Mouse (Mus musculus) midbrain, embryonic 16.5 days (tissue): Measurements from ENCODE around the gene Slfn5. TPM values are rescaled to one million over a fixed set of nuclear protein-coding genes. Genes with fewer than 3 reads are reported as not detected.
"Not testable (repeated sequence)": the region's sequence is repeated elsewhere in the genome, so short reads cannot be mapped to it uniquely, and the experiment has no call there.

Experiments used
- ATAC-seq: fragments of 200-750 bp; cut with Nextera tagmentation; 2 replicates; pipeline ENCODE4 v1.8.0; 2017; ENCODE audit warnings: moderate TSS enrichment
- H3K27ac ChIP-seq: fragments of 300-500 bp; sonication (generic); 2 replicates; pipeline ENCODE4 v1.5.1; 2014; ENCODE audit warnings: mild to moderate bottlenecking, low read length, mixed read lengths
- H3K27me3 ChIP-seq: fragments of 300-500 bp; sonication (generic); 2 replicates; pipeline ENCODE4 v1.6.1; 2014; ENCODE audit warnings: low read depth, low read length, mixed read lengths; ENCODE audit not compliant: control insufficient read depth, insufficient read depth
- H3K36me3 ChIP-seq: fragments of 300-500 bp; sonication (generic); 2 replicates; pipeline ENCODE4 v1.6.1; 2014; ENCODE audit warnings: mild to moderate bottlenecking, low read length, moderate library complexity, mixed read lengths; ENCODE audit not compliant: control insufficient read depth, insufficient read depth
- H3K4me1 ChIP-seq: fragments of 300-500 bp; sonication (generic); 2 replicates; pipeline ENCODE4 v1.6.1; 2014; ENCODE audit warnings: mild to moderate bottlenecking, low read length, mixed read lengths; ENCODE audit not compliant: control insufficient read depth, insufficient read depth
- H3K4me2 ChIP-seq: fragments of 300-500 bp; sonication (generic); 2 replicates; pipeline ENCODE4 v1.6.1; 2014; ENCODE audit warnings: mild to moderate bottlenecking, low read length, mixed read lengths
- H3K4me3 ChIP-seq: fragments of 300-500 bp; sonication (generic); 2 replicates; pipeline ENCODE4 v1.5.1; 2014; ENCODE audit warnings: low read depth, mild to moderate bottlenecking, low read length, moderate library complexity, mixed read lengths
- H3K9ac ChIP-seq: fragments of 300-500 bp; sonication (generic); 2 replicates; pipeline ENCODE4 v1.6.1; 2014; ENCODE audit warnings: low read depth, low read length, mixed read lengths
- H3K9me3 ChIP-seq: fragments of 300-500 bp; sonication (generic); replicated peaks from 2 replicates; pipeline ENCODE4 v1.6.1; 2014; ENCODE audit warnings: mild to moderate bottlenecking, low read length, mixed read lengths; ENCODE audit not compliant: control insufficient read depth, poor library complexity, severe bottlenecking
- WGBS: fragments of 180-500 bp; shearing (Covaris S2); extraction: QIAGEN DNeasy Blood & Tissue Kit; methylation state at CpG from one replicate; pipeline ENCODE4 v1.1.7; 2014; 5-methylcytosine and 5-hydroxymethylcytosine counted together
- polyA plus RNA-seq: library from polyadenylated mRNA; unstranded; fragments of >200 nt; fragmentation: Nextera tagmentation; extraction: Ambion mirVana; gene quantifications from 2 replicates; pipeline ENCODE4 v1.2.1, GENCODE M21; 2015

Slfn5 gene
- polyA plus RNA-seq, 1 experiment from 2014 or later: 1.6 TPM

- Histone ChIP-seq H3K4me1 (peaks cover 12% of the 10 kb centered on the region), H3K27me3 (peaks cover 46% of the 10 kb centered on the region), H3K9ac (peak overlapping the region; percentile 58), H3K4me3 (peak overlapping the region; percentile 50), H3K4me2 (peak overlapping the region; percentile 97)
- ATAC-seq, H3K27ac ChIP-seq, H3K9me3 ChIP-seq, H3K36me3 ChIP-seq: not testable (repeated sequence)
- WGBS: under 1% methylated on average over 90 of the region's 119 CpGs
Measured at GRCm38 (mm10) chr11:82931671-82932450, 19.3 kb upstream of the Slfn5 start.

GRCm38 (mm10) chr11:82933186-82933585 lies 18.0 kb upstream of the Slfn5 start:
- H3K36me3 ChIP-seq: no peaks in the 10 kb centered on the region
- H3K4me3 ChIP-seq: peak overlapping the region; percentile 50
- H3K9me3 ChIP-seq: no peaks in the 10 kb centered on the region
- peaks cover 12% of the 10 kb centered on the region for H3K4me1 ChIP-seq
- H3K4me2 ChIP-seq: peak overlapping the region; percentile 97
- WGBS: 2% methylated on average over 16 of the region's 29 CpGs
- H3K9ac ChIP-seq: no peak overlapping the region
- H3K27me3 ChIP-seq: peaks cover 46% of the 10 kb centered on the region
- ATAC-seq: no peak
- no peak overlapping the region for H3K27ac ChIP-seq

GRCm38 (mm10) chr11:82943336-82943735 lies 7.8 kb upstream of the Slfn5 start:
- no peak overlapping the region for H3K4me2 ChIP-seq
- H3K4me3 ChIP-seq: no peak overlapping the region
- peaks cover 4% of the 10 kb centered on the region for H3K27me3 ChIP-seq
- no peaks in the 10 kb centered on the region for H3K9me3 ChIP-seq
- WGBS: 63% methylated on average over 6 of the region's 6 CpGs
- H3K36me3 ChIP-seq: no peaks in the 10 kb centered on the region
- no peaks in the 10 kb centered on the region for H3K4me1 ChIP-seq
- H3K9ac ChIP-seq: no peak overlapping the region
- no peak overlapping the region for H3K27ac ChIP-seq
- no peak for ATAC-seq

- H3K9ac ChIP-seq: no peak overlapping the region
- H3K36me3 ChIP-seq: no peaks in the 10 kb centered on the region
- H3K27ac ChIP-seq: no peak overlapping the region
- no peak overlapping the region for H3K4me3 ChIP-seq
- no peaks in the 10 kb centered on the region for H3K9me3 ChIP-seq
- peaks cover 5% of the 10 kb centered on the region for H3K27me3 ChIP-seq
- no peak overlapping the region for H3K4me2 ChIP-seq
- 72% methylated on average over 2 of the region's 2 CpGs for WGBS
- no peak for ATAC-seq
- no peaks in the 10 kb centered on the region for H3K4me1 ChIP-seq
Measured at GRCm38 (mm10) chr11:82945636-82946035, 5.5 kb upstream of the Slfn5 start.

GRCm38 (mm10) chr11:82947457-82947856 lies 3.7 kb upstream of the Slfn5 start:
- peaks cover 17% of the 10 kb centered on the region for H3K27me3 ChIP-seq
- H3K4me1 ChIP-seq: no peaks in the 10 kb centered on the region
- no peak overlapping the region for H3K27ac ChIP-seq
- no peak for ATAC-seq
- no peak overlapping the region for H3K4me3 ChIP-seq
- no peaks in the 10 kb centered on the region for H3K9me3 ChIP-seq
- no peak overlapping the region for H3K4me2 ChIP-seq
- H3K36me3 ChIP-seq: no peaks in the 10 kb centered on the region
- WGBS: 44% methylated on average over 4 of the region's 4 CpGs
- no peak overlapping the region for H3K9ac ChIP-seq

- Histone ChIP-seq H3K27ac (no peak overlapping the region), H3K36me3 (no peaks in the 10 kb centered on the region), H3K4me2 (no peak overlapping the region), H3K4me1 (no peaks in the 10 kb centered on the region), H3K27me3 (peaks cover 28% of the 10 kb centered on the region), H3K9me3 (no peaks in the 10 kb centered on the region), H3K4me3 (no peak overlapping the region), H3K9ac (no peak overlapping the region)
- WGBS: 88% methylated on average over 9 of the region's 9 CpGs
- no peak for ATAC-seq
Measured at GRCm38 (mm10) chr11:82949036-82949435, 2.1 kb upstream of the Slfn5 start.

- H3K4me2 ChIP-seq: 0 out of 2 replicates have a peak overlapping the region, but pooled peaks have one; percentile 21
- no peaks in the 10 kb centered on the region for H3K9me3 ChIP-seq
- ATAC-seq: no peak
- H3K9ac ChIP-seq: no peak overlapping the region
- H3K27ac ChIP-seq: no peak overlapping the region
- H3K4me3 ChIP-seq: peak overlapping the region; percentile 4; the same call in 1 of the 2 replicates
- H3K4me1 ChIP-seq: no peaks in the 10 kb centered on the region
- peaks cover 31% of the 10 kb centered on the region for H3K27me3 ChIP-seq
- H3K36me3 ChIP-seq: no peaks in the 10 kb centered on the region
- 11% methylated on average over 28 of the region's 28 CpGs for WGBS
Measured at GRCm38 (mm10) chr11:82951865-82952611, 889 bp downstream of the Slfn5 start.

GRCm38 (mm10) chr11:82952612-82953542 lies 1.7 kb downstream of the Slfn5 start:
- WGBS: 77% methylated on average over 8 of the region's 9 CpGs
- no peak overlapping the region for H3K27ac ChIP-seq
- ATAC-seq: no peak
- H3K4me1 ChIP-seq: no peaks in the 10 kb centered on the region
- H3K4me2 ChIP-seq: no peak overlapping the region
- H3K9ac ChIP-seq: no peak overlapping the region
- H3K9me3 ChIP-seq: no peaks in the 10 kb centered on the region
- H3K4me3 ChIP-seq: no peak overlapping the region
- H3K27me3 ChIP-seq: peaks cover 31% of the 10 kb centered on the region
- H3K36me3 ChIP-seq: no peaks in the 10 kb centered on the region
